Mouse (Mus musculus) urinary bladder, adult 18-20 months (tissue): ENCODE data around the gene Zbtb40.

Source experiments
- DNase-seq, 2 experiments: peaks; one replicate each; pipeline ENCODE4 v3.0.0; 2022; ENCODE audit warnings: low spot score in 2 of 2, mixed read lengths in 2 of 2

The Zbtb40 gene

DNA sequence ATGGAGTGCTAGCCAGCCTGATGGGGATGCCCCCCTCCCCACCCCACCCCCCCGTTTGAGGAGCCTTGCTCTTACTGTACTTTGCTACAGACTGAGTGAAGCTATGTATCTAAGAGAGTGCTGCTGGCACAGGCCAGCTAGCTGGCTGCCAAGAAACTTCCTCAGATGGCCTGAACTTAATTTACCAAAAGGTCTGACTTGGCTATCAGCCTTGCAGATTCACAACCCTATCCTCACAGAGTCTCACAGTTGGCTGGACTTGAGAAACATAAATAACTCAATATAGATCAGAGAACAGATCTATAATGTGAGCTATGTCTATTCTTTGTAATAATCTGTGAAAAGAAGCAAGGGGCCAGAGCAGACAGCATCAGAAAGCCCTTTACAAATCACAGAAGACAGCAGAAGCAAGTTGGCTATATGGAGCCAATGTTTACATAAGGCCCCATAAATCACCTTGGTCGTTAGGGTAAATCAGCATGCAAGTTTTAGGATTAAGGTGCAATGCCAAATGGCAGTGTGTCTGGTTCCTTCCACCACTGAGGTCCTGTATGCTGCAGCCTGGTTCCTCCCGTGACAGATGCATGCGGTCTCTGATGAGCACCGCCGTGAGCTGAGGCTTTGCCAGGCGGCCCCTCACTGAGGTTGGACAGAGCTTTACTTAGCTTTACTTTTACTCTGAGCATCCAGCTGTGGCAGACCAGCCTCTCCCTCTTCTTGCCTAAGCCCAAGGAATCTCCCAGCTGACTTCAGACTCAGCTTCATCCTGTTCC, 15.3 kb downstream of the Zbtb40 start:
- DNase-seq: no peak

DNA sequence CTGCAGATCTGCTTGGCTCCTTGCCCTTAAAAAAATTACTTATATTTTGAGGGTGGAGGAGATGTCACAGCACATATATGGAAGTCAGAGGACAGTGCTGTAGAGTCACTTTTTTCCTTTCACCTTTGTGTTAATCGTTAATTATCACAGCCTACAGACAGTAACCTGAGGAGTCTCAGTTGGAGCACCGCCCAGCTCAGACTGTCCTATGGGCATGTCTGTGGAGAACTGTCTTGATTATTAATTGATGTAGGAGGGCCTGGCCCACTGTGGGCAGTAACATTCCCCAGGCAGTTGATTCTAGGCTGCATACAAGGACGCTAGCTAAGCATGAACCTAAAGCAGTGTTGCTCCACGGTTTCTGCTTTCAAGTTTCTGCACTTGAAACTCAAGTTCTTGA, 16.1 kb downstream of the Zbtb40 start:
- no peak for DNase-seq

DNA sequence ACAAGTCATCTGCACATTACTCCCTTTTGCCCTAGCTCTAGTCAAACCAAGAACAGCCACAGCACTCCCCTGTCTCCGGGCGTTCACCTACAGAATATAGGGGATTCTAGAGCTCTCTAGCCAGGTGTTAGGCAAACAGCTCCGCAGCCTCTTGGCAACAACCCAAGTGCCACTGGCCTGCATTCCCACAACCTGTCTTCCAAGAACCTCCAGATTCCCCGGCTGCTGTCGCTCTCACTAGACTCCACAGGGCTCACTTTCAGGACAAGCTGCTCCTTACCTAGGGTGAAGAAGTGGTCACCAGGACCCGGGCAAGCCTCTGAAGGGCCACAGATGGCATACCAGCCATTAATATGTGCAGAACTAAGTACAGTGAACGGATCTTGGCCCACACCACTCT, 17.3 kb downstream of the Zbtb40 start:
- DNase-seq: no peak

DNA sequence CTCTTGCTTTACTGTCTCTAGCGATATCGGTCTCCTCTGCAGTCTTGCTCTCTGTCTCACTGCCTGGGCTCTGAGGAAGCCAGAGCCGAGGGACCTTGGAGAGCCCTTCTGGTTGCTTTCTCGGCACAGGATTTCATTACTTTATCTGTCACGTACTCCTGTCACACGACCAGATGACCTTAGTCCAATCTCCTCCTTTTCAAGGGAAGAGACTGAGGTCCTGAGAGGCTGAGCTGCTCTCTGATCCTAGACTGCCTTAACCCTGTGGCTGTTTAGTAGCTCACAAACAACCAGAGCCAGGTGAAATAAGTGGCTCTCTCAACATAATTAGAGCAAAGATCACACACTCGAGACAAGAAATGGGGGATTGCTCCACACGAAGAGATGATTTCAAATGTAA, 19.3 kb downstream of the Zbtb40 start:
- DNase-seq: no peak

DNA sequence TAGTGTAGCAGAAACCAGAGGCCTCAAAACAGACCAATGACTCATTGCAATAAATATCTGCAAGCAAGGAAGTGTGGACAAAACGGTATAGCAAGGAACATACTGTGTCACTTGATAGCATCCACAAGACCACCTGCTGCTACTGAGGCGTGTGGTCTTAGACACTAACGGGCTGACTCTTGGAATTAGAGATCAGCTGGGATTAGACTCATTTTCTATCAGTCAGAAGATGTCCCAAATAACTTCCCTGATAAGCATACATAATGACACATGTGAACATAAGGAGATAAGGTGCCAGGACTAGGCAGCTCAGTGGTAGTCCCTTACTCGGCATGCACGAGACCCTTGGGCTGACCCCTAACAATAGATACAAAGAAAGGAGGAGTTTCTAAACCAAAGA, 21.6 kb downstream of the Zbtb40 start:
- DNase-seq: no peak

DNA sequence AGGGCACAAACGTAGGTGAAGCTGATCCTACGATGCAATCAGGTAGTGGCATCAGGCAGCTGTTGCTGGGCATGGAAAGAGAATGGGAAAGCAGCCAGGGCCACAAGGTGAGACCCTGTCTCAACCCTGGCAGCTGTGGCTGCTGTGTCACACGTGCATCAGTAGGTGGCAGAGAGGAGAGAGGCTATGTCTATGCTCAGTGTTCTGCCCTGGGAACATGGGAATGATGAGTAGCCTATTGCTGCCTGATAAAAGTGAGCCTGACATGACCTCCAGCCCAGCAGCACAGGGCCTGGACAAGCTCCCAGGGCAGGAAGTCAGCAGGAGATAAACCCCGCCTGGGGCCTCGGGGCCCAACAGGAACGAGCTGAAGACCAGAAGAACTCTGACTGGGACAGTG, 23.0 kb downstream of the Zbtb40 start:
- no peak for DNase-seq

DNA sequence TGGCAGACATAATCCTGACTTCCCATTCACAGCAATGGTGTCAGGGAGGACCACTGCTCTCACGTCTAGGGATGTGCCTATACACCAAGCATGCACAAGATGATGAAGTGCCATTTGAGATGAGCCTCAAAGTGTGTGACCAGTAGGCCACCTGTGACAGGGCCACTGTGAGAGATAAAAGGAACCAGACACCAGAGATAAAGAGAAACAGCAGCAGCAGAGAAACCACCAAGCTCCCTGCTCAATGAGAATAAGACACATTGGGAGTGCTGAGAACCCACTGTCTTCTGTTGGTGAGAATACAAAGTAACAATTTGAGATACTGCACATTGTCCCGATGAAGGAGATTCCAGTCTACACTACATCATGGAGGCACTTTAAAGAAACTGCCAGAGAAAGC, 23.5 kb downstream of the Zbtb40 start:
- no peak for DNase-seq

DNA sequence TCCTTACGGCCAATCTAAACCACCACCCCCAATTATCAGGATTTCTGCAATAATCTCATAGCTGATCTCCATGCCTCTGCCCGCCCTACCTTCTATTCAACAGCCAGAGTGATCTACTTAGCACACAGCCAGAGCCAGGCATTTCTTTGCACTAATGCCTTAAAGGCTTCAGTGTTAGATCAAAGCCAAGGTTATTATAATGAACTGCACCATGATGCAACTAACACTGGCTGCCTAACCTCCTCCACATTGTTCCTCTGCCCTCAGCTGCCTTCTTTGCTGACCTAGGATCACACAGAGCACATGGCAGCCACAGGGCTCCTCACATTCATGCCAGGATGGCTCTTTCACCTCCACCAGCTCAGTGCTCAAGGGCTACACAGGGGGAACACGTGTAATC, 28.5 kb downstream of the Zbtb40 start:
- DNase-seq: no peak

DNA sequence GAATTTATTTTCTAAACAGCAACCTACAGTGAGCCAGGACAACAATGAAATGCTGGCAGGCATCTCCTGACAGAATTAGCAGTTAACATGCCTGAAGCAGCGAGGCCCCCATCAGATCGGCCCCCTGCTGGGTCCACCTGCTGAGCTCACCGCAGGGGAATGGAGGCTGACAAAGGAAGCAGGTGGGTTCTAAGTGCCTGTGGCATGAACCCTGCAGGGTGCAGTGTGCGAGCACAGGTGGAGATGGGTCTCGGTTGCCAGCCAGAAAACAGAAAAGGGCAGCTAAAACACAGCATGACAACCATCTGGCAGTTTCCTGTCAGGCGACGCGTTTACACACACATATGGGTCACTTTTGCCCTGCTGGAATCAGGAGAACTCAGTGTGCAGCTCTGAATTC, 32.7 kb downstream of the Zbtb40 start:
- DNase-seq: no peak

DNA sequence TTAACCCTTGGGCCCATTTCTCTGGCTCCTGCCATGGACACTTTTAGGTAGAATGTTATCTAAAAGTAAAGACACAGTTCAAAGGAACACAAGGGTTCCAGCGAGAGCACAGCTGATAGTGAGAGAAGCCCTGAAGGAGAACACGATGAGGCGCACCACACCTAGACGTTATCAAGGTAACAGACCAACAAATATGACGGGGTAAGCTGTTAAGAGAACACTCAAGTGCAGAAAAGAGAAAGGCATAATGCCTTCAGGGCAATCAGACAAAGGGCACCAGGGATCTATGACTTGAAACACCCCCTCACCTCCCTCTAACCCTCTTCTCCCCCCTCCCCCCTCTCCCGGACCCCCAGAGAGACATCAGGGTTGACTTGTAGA, 33.1 kb downstream of the Zbtb40 start:
- no peak for DNase-seq

DNA sequence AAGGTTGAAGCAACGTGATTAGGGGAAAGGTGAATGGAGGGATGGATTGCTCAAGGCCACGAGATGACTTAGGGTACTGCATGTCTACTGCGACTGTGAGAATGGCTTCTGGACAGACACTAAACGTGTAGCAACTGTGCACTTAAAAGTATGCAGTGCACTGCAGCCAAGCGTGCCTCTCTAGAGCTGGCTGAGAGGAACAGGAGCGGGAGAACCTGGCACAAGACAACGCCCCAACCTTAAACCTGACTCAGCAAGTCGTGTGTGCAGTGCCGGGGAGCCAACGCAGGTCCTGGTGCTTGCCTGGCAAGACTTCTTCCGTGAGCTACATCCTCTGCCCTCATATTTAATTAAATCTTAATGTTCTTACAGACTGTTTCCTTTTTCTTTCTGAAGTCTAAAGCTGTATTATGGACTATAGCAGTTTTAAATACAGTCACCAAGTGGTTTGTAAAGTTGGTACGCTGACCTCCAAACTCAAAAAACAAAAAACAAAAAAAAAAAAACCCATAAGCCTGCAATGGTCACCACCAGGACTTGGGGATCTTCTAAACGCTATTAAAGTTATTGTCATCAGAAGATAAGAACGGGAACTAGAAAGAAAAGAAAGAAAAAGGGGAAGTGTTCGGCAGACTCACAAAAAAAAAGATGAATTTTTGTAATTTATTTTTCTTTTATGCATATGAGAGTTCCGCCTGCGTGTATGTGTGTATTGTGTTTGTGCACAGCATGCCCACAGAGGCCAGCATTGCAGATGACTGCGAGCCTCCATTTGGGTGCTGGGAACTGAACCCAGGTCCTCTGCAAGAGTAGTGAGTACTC, 33.7 kb downstream of the Zbtb40 start:
- no peak for DNase-seq

DNA sequence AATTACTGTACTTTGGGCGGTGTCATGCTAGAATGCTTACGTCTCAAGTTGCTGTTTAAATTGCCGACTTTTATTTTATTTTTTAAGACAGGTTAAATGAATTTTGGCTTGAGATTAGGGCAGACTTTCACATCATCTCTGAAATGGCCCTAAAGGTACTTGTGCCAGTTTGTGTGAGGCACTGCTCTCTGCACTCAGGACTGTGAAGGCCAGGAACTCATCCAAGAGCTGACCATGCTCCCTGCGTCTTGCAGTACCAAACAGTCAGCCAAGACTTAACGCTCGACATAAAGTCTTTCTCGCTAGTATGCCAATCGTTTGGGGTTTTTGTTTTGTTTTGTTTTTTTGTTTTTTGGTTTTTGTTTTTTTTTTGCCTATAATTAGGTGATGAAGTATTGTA, 34.5 kb downstream of the Zbtb40 start:
- no peak for DNase-seq

DNA sequence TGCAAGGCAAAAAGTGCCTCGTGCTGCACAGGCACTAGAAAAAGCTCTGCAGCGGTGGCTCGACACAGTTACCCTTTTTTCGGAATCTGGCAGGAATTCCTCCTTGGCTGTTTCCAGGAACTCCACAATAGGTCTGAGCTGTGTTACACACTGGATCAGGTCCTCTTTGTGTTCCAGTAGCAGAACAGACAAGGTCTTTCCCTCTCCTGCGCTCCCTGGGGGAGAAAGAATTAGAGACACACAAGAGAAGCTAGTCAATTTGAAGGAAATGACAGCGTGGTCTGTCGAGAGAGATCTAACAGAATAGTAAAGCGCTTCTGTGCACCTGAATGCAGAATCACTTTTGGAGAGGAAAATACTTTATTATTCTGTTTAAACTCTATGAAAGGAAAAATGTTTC, 41.6 kb downstream of the Zbtb40 start:
- no peak for DNase-seq

DNA sequence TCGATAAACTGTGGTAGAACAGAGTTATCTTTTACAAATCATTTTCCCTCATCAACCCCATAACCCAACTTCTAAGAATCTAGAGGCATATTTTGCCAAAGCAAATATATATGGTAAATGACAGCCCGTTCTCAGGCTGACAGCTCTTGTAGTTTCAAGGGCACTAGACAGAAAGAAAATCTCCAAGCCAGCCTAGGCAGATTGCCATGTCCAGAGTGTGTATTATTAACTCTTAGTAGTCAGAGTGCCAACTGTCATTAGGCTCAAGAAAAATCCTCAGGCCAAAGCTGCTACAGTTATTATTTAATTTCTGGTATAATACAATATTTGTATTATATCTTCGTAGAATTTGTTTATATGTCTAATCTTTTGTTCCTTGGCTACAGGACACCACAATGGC, 46.8 kb downstream of the Zbtb40 start:
- DNase-seq: no peak

DNA sequence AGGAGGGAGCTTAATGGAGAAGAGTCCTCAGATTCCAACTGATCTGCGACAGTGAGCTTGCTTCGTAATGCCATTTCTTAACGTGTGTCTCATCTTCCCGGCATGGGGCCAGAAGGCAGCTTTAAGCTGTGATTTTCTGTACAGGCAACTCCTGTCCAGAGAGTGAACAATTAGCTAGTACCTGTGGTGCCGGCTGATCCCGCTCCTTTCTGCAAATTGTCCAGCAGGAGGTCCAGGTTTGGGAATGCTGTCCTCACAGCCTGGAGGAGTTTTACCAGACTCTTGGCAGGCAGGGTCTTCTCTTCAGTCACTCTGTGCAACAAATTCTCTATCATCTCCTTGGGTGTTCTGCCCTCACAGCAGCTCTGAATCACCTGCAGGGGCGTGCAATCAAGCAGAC, 47.6 kb downstream of the Zbtb40 start:
- no peak for DNase-seq

DNA sequence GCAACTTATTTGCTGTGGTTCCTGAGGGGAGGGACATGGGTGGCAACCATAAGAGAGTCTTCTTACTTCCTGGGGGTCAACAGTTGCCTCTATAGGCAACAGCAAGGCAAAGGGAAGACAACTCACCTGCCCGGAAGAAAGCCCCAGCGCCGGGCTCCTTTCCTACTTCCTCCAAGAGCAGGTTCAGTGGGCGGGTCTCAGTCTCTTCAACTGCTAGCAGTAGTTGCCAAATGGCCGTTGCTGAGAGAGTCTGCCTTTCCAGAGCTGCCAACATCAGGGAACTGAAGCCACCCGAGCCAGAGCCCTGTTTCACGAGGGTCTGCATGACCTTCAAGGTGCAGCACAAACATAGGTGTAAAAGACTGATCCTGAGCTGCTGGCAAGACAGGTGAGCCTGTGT, 50.2 kb downstream of the Zbtb40 start:
- no peak for DNase-seq

DNA sequence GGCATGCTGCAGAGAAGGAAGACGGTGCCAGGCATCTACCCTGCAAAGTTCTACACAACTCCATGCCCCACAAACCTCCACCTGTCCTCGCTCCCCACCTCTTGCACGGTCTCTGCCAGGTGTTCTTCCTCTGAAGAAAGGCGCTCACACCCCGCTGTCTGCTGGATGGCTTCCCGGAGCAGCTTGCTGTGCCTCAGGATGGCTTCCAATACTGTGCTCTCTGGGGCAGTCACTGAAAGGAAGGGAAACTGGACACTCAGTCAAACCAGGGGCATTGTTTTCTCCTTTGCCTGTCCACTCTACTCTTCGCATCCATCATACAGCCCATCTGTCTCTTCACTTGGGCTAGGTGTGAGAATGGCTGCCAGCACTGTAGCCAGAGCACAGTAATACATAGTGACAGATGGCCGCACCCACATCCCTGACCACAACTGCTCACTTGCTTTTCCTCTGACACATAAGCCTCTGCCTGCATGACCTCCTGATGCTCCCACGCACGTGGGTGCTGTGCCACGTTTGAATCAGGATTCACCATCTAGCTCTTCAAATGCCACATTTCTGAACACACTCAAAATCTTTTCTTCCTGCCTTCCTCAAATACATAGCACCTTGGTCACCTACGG, 50.8 kb downstream of the Zbtb40 start:
- no peak for DNase-seq

DNA sequence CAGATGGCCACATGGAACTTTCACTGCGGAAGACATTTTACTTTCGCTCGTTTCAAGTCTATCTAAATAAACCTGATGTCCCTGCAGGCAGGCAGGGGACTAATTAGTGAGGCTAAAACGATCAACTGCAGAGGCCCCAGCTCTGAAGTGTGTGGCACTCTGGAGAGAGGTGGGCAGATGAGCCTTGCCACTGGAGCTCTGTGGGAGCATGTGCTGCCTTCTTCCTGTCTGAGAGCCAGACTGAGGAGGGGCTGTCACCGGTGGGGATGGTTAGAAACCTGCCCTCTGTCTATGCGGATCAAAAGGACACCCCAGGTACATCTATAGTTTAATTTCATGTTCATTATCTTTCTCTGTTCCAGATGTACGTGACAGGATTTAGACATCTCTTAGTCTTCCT, 51.7 kb downstream of the Zbtb40 start:
- no peak for DNase-seq

DNA sequence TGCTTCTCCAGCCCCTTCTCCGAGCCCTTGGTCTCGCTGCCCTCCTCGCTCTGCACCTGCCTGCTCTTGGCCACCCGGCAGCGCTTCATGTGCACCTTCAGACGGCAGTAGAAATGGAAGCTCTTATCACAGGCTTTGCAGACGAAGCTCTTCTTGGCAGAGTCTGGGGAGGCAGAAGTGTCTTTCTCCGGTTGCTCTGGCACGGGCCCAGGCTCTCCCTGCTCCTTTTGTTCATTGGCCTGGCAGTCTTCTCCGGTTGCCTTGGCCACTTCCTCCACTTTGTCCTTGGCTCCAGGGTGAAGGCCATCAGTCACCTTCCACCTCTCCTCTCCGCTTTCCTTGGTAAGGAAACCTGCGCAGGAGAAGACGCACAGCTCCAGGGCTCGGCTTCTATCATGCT, 53.2 kb downstream of the Zbtb40 start:
- no peak for DNase-seq

DNA sequence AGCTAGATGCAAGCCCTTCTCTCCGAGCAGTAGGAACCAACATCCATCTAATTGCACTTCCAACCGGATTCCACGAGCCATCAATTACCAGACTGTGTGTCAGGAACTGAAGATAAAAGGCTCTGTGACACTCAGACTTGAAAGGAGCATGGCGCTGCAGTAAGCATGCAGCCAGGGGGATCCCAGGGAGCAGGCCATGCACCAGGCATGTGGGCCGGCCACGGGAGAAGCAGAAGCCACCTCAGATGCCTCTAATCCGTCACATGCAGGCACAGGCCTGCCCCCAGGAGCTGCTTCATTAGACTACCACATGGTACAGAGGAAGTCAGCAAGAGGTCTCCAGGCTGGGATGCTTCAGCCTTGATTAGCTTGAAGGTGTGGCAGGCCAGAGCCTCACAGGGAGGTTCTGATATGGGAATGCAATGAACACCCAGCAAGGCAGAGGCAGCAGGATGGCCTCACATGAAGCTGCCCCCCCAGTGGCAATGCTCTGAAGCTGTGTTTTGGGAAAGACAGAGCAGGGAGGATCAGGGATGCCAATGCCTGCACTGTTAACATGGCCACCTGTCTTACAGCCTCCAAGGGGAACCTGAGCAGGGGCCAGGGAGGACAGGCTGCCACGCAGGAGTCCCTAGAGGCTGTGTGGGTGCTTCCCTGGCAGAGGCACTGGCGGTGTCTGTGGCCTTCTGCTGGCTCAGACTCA, 66.5 kb downstream of the Zbtb40 start:
- DNase-seq: no peak

DNA sequence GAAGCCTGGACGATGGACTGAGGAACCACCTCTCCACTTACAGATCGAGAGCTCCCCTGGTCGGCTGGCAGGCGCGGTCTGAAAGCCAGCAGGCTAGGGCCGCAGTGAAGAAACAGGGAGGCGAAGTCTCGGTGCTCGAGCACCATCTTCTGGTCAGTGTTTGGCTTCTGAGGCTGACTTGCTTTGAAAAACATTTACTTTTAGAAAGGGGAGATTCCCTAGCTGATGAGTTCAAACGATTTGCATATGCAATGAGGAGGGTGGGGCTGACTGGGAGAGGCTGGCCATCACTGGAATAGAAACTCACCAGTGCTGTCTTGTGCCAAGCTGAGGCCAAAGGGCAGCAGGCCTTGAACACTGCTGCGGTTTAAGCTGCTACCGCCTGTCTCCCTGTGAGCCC, 67.3 kb downstream of the Zbtb40 start:
- peak in 1 of 2 experiments; percentile 15 for DNase-seq

DNA sequence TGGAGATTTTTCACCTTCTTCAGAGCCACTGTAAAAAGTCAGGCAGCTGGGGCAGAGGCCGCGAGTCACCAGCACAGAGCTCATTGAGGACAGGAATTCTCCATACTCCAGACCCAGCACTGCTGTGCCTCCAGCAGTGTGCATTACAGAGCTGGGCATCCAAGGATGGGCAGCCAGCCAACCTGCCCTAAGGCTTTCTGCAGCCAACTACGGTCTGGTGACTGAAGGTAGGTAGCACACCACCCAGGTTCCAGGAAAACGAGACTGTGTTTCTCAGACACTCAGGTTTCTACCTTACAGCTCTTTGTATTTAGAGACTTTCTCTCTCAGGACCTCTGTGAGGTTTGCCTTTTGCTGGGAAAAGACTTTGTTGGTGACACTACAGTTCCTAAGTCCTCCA, 67.7 kb downstream of the Zbtb40 start:
- no peak for DNase-seq
